Mouse (Mus musculus) megakaryocyte-erythroid progenitor cell, adult 5 weeks (primary cell): ENCODE results near the gene Amigo2. TPM values are rescaled to one million over a fixed set of nuclear protein-coding genes. Genes with fewer than 3 reads are reported as not detected.

Source experiments
- polyA plus RNA-seq: library from polyadenylated mRNA; stranded (reverse); fragments of >175 nt; gene quantifications from 2 replicates; pipeline ENCODE4 v1.2.3, GENCODE M21; 2012

Gene Amigo2
- 0.49 and 0.57 TPM in 2 replicates for polyA plus RNA-seq

DNA sequence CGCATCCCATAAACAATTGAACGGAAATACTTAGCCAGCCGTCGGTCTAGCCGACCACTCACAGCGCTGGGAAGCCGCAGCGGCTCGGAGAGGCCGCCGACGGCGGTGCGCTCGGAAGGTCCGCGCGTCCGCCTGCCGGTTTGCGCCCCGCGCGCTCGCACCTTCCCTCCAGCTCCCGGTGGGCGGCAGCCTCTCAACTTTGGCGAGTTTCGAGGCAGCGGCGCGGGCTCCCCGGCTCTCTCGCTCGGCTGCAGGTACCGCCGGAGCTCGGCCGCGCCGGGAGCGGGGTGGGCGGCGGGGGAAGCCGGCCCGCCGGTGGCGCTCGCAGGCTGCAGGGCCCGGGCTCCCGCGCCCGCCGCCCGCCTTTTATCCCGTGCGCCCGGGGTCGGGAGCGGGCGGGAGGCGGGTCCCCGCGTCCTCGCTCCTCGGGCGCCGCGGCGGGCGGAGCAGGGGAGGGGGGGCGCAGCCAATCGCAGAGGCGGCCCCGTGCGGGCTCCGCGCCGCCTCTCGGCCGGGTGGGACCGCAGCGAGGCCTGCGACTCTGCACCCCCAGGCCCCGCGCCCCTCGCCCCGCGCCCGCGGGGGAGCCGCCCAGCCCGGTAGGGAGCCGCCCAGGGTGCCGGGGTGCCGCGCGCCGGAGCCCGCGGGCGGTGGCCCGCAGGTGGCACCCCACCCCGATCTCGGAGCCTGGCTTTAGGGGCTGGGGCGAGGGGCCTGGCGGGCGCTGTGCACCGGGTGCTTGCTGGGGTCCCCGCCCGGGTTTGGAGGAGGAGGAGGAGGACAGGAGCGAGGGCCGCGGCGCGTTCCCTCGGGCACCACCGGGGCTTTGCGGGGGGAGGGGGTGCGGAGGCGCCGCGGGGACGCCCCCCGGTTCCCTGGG, at the start of gene Amigo2, which contains the start of gene Pced1b:
Amigo2 (minus strand) TSS at position 377 of the 880 bp plus-strand sequence.
Pced1b (plus strand) TSS at position 197 of the 880 bp plus-strand sequence.

Other genes starting within 250 kb of the Amigo2 start
- gene Slc38a4, start 191.3 kb downstream of the Amigo2 start, polyA plus RNA-seq = not detected in 2 replicates
- gene Pced1b, start 180 bp downstream of the Amigo2 start, polyA plus RNA-seq = 6.4 and 9.1 TPM in 2 replicates